Mouse (Mus musculus): ENCODE measurements at regions not wholly inside any gene's neighbourhood (a gene's known extent, or its start where the extent isn't known, plus 50 kb on each side); places are given as distances from the start of the nearest gene placed in this dataset.

DNA sequence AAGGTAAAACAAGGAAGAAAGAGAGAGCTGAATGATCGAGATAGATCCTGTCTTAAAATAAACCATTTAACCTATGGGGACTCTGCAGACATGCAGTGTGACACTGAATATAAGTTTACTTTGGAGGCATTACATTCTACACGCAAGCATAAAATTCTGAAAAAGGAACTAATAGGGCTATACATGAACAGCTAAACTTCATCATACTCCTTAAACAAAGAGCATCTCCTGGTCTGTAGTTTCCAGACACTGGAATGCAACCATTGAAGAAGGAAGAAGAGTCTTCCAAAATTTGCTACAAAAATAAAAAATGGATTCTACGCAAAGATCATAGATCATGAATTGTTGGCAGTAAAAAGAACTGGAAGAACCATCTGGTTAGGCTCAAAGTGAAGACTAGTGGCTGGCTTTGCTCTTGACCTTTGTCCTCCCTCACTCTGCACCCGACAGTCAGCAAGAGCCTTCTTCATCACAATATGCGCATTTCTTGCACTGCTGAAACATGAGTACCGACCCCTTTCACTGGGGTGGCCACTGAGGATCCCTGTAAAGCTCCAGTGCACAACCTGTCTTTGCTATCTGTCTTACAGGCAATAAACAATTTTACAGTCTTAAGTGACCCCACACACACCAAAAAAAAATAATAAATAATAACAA is 112.2 kb upstream of the BC052040 start:
- WGBS: 87% methylated on average over 6 of the region's 6 CpGs
- TF ChIP-seq CTCF (IDR thresholded peaks at IDR 0.05; ENCODE audit: borderline replicate concordance, insufficient read depth, low read depth, low read length) (no peak), POLR2A (IDR thresholded peaks at IDR 0.05; ENCODE audit: borderline replicate concordance, insufficient read depth, low read length) (no peak)
- DNase-seq: no peak
- no peaks in the 10 kb centered on the region for H3K4me1 ChIP-seq (ENCODE audit: control insufficient read depth, insufficient read depth, low read length)
- no peaks in the 10 kb centered on the region for H3K27me3 ChIP-seq (ENCODE audit: control insufficient read depth, insufficient read depth, low read length)
- no peak overlapping the region for H3K4me3 ChIP-seq (replicated peaks; ENCODE audit: insufficient read depth, low read depth, low read length)
- no peak overlapping the region for H3K27ac ChIP-seq (ENCODE audit: insufficient read depth, low read length)

DNA sequence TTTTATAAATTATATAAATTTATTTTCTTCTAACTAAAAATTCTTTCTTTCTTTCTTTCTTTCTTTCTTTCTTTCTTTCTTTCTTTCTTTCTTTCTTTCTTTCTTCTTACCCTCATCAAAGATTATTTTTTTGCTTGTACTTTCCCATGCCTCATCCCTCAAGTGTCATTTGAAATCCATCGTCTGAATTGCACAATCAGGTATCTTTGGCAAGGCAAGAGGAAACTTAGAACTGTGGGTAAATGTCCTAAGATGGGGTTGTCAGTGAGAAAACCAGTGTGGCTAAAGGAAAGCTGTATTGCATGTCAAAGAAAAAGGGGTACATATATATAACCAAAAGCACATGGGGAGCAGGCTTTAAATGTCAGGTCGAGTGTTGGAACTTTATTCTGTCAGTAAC is 109.1 kb upstream of the BC052040 start:
- Histone ChIP-seq H3K27me3 (ENCODE audit: control insufficient read depth, insufficient read depth, low read length) (no peaks in the 10 kb centered on the region), H3K4me3 (replicated peaks; ENCODE audit: insufficient read depth, low read depth, low read length) (no peak overlapping the region), H3K4me1 (ENCODE audit: control insufficient read depth, insufficient read depth, low read length) (no peaks in the 10 kb centered on the region), H3K27ac (ENCODE audit: insufficient read depth, low read length) (no peak overlapping the region)
- no peak for TF ChIP-seq CTCF (IDR thresholded peaks at IDR 0.05; ENCODE audit: borderline replicate concordance, insufficient read depth, low read depth, low read length)
- no peak for TF ChIP-seq POLR2A (IDR thresholded peaks at IDR 0.05; ENCODE audit: borderline replicate concordance, insufficient read depth, low read length)
- 81% methylated on average over 2 of the region's 2 CpGs for WGBS
- DNase-seq: no peak

DNA sequence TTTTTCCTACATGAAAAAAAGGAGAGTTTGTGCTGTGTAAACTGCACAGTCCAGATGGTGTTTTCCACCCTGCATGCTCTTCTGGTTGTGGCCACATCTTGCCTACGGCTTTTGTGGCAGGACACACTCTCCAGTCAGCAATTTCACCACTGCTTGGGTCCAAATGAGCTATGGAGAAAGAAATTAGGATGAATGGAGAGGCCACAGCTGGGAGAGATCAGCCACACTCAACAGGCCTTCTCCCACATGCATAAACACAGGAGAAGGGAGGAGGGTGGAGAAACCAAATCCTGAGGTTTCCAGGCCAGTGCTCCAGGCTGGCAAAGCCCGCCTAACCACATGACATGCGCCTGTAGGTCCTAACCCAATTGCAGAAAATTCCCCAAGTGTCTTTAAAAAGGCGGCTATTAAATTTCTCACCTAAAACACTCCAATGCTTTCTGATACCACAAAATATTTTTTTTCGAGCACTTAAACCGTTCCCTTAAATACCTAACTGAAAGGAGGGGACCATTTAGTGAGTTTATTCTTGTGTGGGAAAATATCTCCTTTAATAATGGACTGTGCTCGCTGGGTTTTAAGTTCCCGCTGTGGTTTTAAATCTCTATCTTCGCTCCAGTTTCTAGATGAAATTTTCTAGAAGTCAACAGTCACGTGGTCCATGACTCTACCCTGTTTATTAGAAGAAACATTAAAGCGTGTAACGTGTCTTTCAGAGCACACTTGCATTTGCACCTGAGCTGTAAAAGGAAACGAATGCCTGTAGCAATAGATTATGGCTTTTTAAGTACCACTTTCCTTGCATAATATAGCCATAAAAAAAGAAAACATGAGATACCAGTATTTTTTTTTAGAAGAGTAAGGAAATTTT is 97.9 kb upstream of the BC052040 start:
- Histone ChIP-seq H3K4me3 (replicated peaks; ENCODE audit: insufficient read depth, low read depth, low read length) (no peak overlapping the region), H3K27me3 (ENCODE audit: control insufficient read depth, insufficient read depth, low read length) (no peaks in the 10 kb centered on the region), H3K27ac (ENCODE audit: insufficient read depth, low read length) (no peak overlapping the region), H3K4me1 (ENCODE audit: control insufficient read depth, insufficient read depth, low read length) (no peaks in the 10 kb centered on the region)
- WGBS: 89% methylated on average over 13 of the region's 13 CpGs
- DNase-seq: no peak
- no peak for TF ChIP-seq CTCF (IDR thresholded peaks at IDR 0.05; ENCODE audit: borderline replicate concordance, insufficient read depth, low read depth, low read length)
- TF ChIP-seq POLR2A (IDR thresholded peaks at IDR 0.05; ENCODE audit: borderline replicate concordance, insufficient read depth, low read length): no peak

DNA sequence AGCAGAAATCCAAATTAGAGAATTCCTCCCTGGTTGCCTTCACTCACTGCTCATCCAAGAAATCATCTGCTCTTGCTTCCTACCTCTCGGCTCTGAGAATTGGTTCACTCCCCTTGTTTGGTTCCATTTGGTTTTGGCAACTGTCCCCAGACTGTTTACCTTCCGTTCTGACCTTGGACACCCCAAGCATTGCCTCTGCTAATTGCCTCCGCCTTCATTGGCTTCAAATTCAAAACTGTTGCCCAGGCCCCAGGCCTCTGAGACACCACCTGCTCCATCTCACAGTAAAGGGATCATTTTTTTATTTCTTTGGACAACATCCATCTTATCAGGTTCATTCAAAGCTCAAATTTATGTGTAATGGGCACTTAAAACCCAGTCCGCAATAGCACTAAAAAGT is 93.1 kb upstream of the BC052040 start:
- 18% methylated on average over 4 of the region's 4 CpGs for WGBS
- no peaks in the 10 kb centered on the region for H3K4me1 ChIP-seq (ENCODE audit: control insufficient read depth, insufficient read depth, low read length)
- TF ChIP-seq POLR2A (IDR thresholded peaks at IDR 0.05; ENCODE audit: borderline replicate concordance, insufficient read depth, low read length) (no peak), CTCF (IDR thresholded peaks at IDR 0.05; ENCODE audit: borderline replicate concordance, insufficient read depth, low read depth, low read length) (no peak)
- no peak overlapping the region for H3K27ac ChIP-seq (ENCODE audit: insufficient read depth, low read length)
- H3K27me3 ChIP-seq (ENCODE audit: control insufficient read depth, insufficient read depth, low read length): no peaks in the 10 kb centered on the region
- peak; percentile 9 to 37 for DNase-seq
- no peak overlapping the region for H3K4me3 ChIP-seq (replicated peaks; ENCODE audit: insufficient read depth, low read depth, low read length)

DNA sequence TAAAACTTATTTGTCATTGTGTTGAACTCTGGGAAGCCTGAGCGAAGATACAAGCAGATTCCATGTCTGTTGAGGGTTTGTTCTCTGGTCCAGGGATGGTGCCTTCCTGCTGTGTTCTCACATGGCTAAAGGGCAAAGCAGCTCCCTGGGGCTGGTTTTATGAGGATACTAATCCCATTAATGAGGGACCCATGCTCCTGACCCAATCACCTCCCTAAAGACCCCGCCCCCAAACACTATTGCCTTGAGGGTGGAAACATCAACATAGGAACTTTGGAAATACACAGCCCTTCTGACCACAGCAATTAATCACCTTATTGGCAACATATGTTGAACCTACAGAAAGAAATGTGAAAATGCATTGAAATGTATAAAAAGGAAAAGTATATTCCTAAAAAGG is 88.5 kb upstream of the BC052040 start:
- no peak for DNase-seq
- H3K4me3 ChIP-seq (replicated peaks; ENCODE audit: insufficient read depth, low read depth, low read length): no peak overlapping the region
- no peak overlapping the region for H3K27ac ChIP-seq (ENCODE audit: insufficient read depth, low read length)
- H3K4me1 ChIP-seq (ENCODE audit: control insufficient read depth, insufficient read depth, low read length): no peaks in the 10 kb centered on the region
- no peaks in the 10 kb centered on the region for H3K27me3 ChIP-seq (ENCODE audit: control insufficient read depth, insufficient read depth, low read length)
- WGBS: 80% methylated on average over 2 of the region's 2 CpGs
- no peak for TF ChIP-seq POLR2A (IDR thresholded peaks at IDR 0.05; ENCODE audit: borderline replicate concordance, insufficient read depth, low read length)
- no peak for TF ChIP-seq CTCF (IDR thresholded peaks at IDR 0.05; ENCODE audit: borderline replicate concordance, insufficient read depth, low read depth, low read length)

DNA sequence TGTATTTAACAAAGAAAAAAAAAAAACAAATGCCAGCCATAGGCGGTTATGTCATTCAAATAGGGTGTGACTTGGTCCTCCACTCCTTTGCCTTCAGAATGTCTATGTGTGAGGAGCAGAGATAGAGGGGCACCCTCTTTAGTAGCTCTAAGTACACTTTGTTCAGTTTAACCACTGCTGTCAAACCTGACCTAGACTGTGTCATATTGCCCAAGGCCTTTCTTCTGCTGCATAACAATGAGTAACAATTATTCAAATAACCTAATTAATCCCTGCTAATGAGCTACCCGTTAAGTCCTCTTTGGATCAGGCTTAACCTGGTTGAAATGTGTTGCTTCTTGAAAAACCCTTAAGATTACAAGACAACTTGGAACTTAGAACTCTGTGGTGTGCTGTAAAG is 81.6 kb upstream of the BC052040 start:
- 92% methylated on average over 2 of the region's 2 CpGs for WGBS
- no peak overlapping the region for H3K4me3 ChIP-seq (replicated peaks; ENCODE audit: insufficient read depth, low read depth, low read length)
- no peaks in the 10 kb centered on the region for H3K4me1 ChIP-seq (ENCODE audit: control insufficient read depth, insufficient read depth, low read length)
- no peaks in the 10 kb centered on the region for H3K27me3 ChIP-seq (ENCODE audit: control insufficient read depth, insufficient read depth, low read length)
- DNase-seq: no peak
- TF ChIP-seq CTCF (IDR thresholded peaks at IDR 0.05; ENCODE audit: borderline replicate concordance, insufficient read depth, low read depth, low read length): no peak
- no peak for TF ChIP-seq POLR2A (IDR thresholded peaks at IDR 0.05; ENCODE audit: borderline replicate concordance, insufficient read depth, low read length)
- no peak overlapping the region for H3K27ac ChIP-seq (ENCODE audit: insufficient read depth, low read length)

DNA sequence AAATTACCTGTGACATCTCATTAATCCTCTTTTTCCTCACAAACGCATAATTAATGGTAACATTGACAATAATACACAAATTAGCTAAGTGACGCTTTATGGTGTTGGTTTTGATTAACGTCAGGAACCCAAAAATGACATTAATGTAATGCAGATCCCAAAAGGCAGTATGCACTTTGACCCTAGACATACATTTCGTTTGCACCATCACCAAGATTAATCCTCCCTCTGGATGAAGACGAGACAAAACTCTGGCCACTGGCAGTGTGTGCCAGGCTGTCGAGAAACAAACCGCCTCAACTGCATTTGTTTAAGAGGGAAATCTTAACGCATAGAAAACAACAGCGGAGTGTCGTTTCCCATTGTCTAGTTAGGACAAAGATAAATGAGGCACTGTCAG is 72.0 kb upstream of the BC052040 start:
- TF ChIP-seq POLR2A (IDR thresholded peaks at IDR 0.05; ENCODE audit: borderline replicate concordance, insufficient read depth, low read length) (no peak), CTCF (IDR thresholded peaks at IDR 0.05; ENCODE audit: borderline replicate concordance, insufficient read depth, low read depth, low read length) (no peak)
- no peak overlapping the region for H3K27ac ChIP-seq (ENCODE audit: insufficient read depth, low read length)
- H3K27me3 ChIP-seq (ENCODE audit: control insufficient read depth, insufficient read depth, low read length): no peaks in the 10 kb centered on the region
- WGBS: 68% methylated on average over 10 of the region's 10 CpGs
- no peak overlapping the region for H3K4me3 ChIP-seq (replicated peaks; ENCODE audit: insufficient read depth, low read depth, low read length)
- no peaks in the 10 kb centered on the region for H3K4me1 ChIP-seq (ENCODE audit: control insufficient read depth, insufficient read depth, low read length)
- DNase-seq: no peak

DNA sequence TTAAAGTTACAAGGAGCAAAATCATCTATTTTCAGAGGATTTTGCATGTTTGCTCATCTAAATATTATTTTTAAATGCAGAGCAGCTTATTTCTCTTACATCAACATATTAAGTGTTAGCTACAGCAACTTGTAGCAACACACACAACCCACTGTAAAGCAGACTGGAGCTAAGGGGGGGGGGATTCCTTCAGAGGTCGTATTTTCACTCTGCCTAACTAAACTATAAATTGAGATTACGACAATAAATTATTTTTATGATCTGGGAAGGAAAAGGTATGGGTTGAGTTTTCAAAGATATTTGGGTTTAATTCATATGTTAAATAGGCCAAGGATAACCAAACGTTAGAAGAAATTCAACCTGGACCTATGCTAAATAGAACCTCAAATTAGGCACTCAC is 70.4 kb upstream of the BC052040 start:
- DNase-seq: no peak
- TF ChIP-seq CTCF (IDR thresholded peaks at IDR 0.05; ENCODE audit: borderline replicate concordance, insufficient read depth, low read depth, low read length) (no peak), POLR2A (IDR thresholded peaks at IDR 0.05; ENCODE audit: borderline replicate concordance, insufficient read depth, low read length) (no peak)
- Histone ChIP-seq H3K4me1 (ENCODE audit: control insufficient read depth, insufficient read depth, low read length) (no peaks in the 10 kb centered on the region), H3K27ac (ENCODE audit: insufficient read depth, low read length) (no peak overlapping the region), H3K27me3 (ENCODE audit: control insufficient read depth, insufficient read depth, low read length) (no peaks in the 10 kb centered on the region), H3K4me3 (replicated peaks; ENCODE audit: insufficient read depth, low read depth, low read length) (no peak overlapping the region)
- 88% methylated on average over 3 of the region's 3 CpGs for WGBS
